Mouse (Mus musculus) embryonic facial prominence, embryonic 15.5 days (tissue): Measurements from ENCODE around the gene Mmgt1. TPM values are rescaled to one million over a fixed set of nuclear protein-coding genes. Genes with fewer than 3 reads are reported as not detected.

ENCODE experiments used
- ATAC-seq: fragments of 200-750 bp; cut with Nextera tagmentation; 2 replicates; pipeline ENCODE4 v1.8.0; 2017; ENCODE audit warnings: low read depth, moderate TSS enrichment; ENCODE audit not compliant: insufficient number of reproducible peaks, low FRiP score, low TSS enrichment
- H3K27ac ChIP-seq: fragments of 300-500 bp; sonication (generic); replicated peaks from 2 replicates; pipeline ENCODE4 v1.5.1; 2015; ENCODE audit warnings: mild to moderate bottlenecking, inconsistent platforms
- H3K27me3 ChIP-seq: fragments of 300-500 bp; sonication (generic); 2 replicates; pipeline ENCODE4 v1.6.1; 2015; ENCODE audit warnings: inconsistent platforms
- H3K36me3 ChIP-seq: fragments of 300-500 bp; sonication (generic); 2 replicates; pipeline ENCODE4 v1.6.1; 2015; ENCODE audit warnings: mild to moderate bottlenecking, inconsistent platforms
- H3K4me1 ChIP-seq: fragments of 300-500 bp; sonication (generic); 2 replicates; pipeline ENCODE4 v1.6.1; 2015; ENCODE audit warnings: inconsistent platforms
- H3K4me2 ChIP-seq: fragments of 300-500 bp; sonication (generic); replicated peaks from 2 replicates; pipeline ENCODE4 v1.6.1; 2015; ENCODE audit warnings: mild to moderate bottlenecking, inconsistent platforms
- H3K4me3 ChIP-seq: fragments of 300-500 bp; sonication (generic); replicated peaks from 2 replicates; pipeline ENCODE4 v1.5.1; 2015; ENCODE audit warnings: mild to moderate bottlenecking, inconsistent platforms
- H3K9ac ChIP-seq: fragments of 300-500 bp; sonication (generic); 2 replicates; pipeline ENCODE4 v1.6.1; 2015; ENCODE audit warnings: inconsistent platforms
- H3K9me3 ChIP-seq: fragments of 300-500 bp; sonication (generic); replicated peaks from 2 replicates; pipeline ENCODE4 v1.6.1; 2016; ENCODE audit warnings: inconsistent platforms
- WGBS: fragments of 180-500 bp; shearing (Covaris S2); methylation state at CpG from one replicate; pipeline ENCODE4 v1.1.7; 2015; 5-methylcytosine and 5-hydroxymethylcytosine counted together
- microRNA-seq: library from miRNA; unstranded; fragments of <30 nt; microRNA quantifications from one replicate; pipeline ENCODE4, GENCODE M21; 2016; ENCODE audit warnings: borderline number of aligned reads
- polyA plus RNA-seq: library from polyadenylated mRNA; unstranded; fragments of >200 nt; fragmentation: Nextera tagmentation; extraction: Ambion mirVana; gene quantifications from 2 replicates; pipeline ENCODE4 v1.2.1, GENCODE M21; 2015

Mmgt1 gene
- polyA plus RNA-seq, 1 experiment from 2014 or later: 24.6 TPM

DNA sequence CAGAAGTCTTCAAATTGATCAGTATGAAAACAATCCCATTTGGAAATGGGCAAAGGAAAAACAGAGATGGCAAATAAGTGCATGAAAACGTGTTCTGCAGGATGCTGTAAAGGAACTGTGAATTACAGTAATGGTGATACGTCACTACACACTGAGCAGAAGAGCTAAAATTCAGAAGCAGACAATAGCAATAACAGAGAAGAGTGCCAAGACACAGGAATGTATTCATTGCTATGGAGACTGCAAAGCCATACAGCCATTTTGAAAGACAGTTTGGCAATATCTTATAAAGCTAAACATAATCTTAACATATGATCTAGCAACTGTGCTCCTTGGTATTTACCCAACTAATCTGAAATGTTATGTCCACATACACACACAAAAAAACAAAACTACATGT is 19.7 kb downstream of the Mmgt1 start:
- Histone ChIP-seq H3K4me3 (no peak overlapping the region), H3K4me1 (no peaks in the 10 kb centered on the region), H3K9ac (no peak overlapping the region), H3K9me3 (no peaks in the 10 kb centered on the region), H3K4me2 (no peak overlapping the region), H3K27me3 (no peaks in the 10 kb centered on the region), H3K27ac (no peak overlapping the region), H3K36me3 (no peaks in the 10 kb centered on the region)
- 77% methylated on average over 2 of the region's 2 CpGs for WGBS
- no peak for ATAC-seq

GRCm38 (mm10) chrX:56572465-56572864 is 25.4 kb downstream of the Mmgt1 start:
- no peak overlapping the region for H3K27ac ChIP-seq
- H3K9ac ChIP-seq: no peak overlapping the region
- 19% methylated on average over 6 of the region's 6 CpGs for WGBS
- ATAC-seq: no peak
- no peaks in the 10 kb centered on the region for H3K36me3 ChIP-seq
- no peaks in the 10 kb centered on the region for H3K4me1 ChIP-seq
- no peak overlapping the region for H3K4me3 ChIP-seq
- H3K4me2 ChIP-seq: no peak overlapping the region
- H3K9me3 ChIP-seq: no peaks in the 10 kb centered on the region
- no peaks in the 10 kb centered on the region for H3K27me3 ChIP-seq

- ATAC-seq: no peak
- H3K36me3 ChIP-seq: no peaks in the 10 kb centered on the region
- no peak overlapping the region for H3K27ac ChIP-seq
- H3K27me3 ChIP-seq: no peaks in the 10 kb centered on the region
- 78% methylated on average over 3 of the region's 3 CpGs for WGBS
- no peak overlapping the region for H3K9ac ChIP-seq
- H3K4me1 ChIP-seq: no peaks in the 10 kb centered on the region
- no peak overlapping the region for H3K4me2 ChIP-seq
- no peaks in the 10 kb centered on the region for H3K9me3 ChIP-seq
- H3K4me3 ChIP-seq: no peak overlapping the region
These were observed 44.3 kb downstream of the Mmgt1 start for GRCm38 (mm10) chrX:56553584-56553983.

GRCm38 (mm10) chrX:56549506-56549905 is 48.4 kb downstream of the Mmgt1 start, which contains the start of gene Gm648:
Gm648 (minus strand) TSS chrX:56549606.
- no peak within 1 kb of the TSS for H3K9ac ChIP-seq
- H3K4me3 ChIP-seq: no peak within 1 kb of the TSS
- H3K36me3 ChIP-seq: no peaks in the 10 kb centered on the region
- ATAC-seq: no peak
- no peaks in the 10 kb centered on the region for H3K27me3 ChIP-seq
- H3K27ac ChIP-seq: no peak within 1 kb of the TSS
- H3K4me1 ChIP-seq: no peaks in the 10 kb centered on the region
- 75% methylated on average over 7 of the region's 7 CpGs for WGBS
- H3K4me2 ChIP-seq: no peak within 1 kb of the TSS
- H3K9me3 ChIP-seq: no peaks in the 10 kb centered on the region

- Histone ChIP-seq H3K4me1 (no peaks in the 10 kb centered on the region), H3K36me3 (no peaks in the 10 kb centered on the region), H3K4me2 (no peak overlapping the region), H3K4me3 (no peak overlapping the region), H3K9ac (no peak overlapping the region), H3K9me3 (no peaks in the 10 kb centered on the region), H3K27me3 (no peaks in the 10 kb centered on the region), H3K27ac (no peak overlapping the region)
- no peak for ATAC-seq
- WGBS: 60% methylated on average over 4 of the region's 4 CpGs
These were observed 60.7 kb downstream of the Mmgt1 start for GRCm38 (mm10) chrX:56537162-56537561.

Small RNA genes within 50 kb of the gene (microRNA-seq; reads per million reads assigned to microRNA genes)
- gene Mir5116: not detected

Other genes with a start within 250 kb of the Mmgt1 start
- 4.6 and 4.8 TPM in 2 replicates for gene Smim10l2a, start 223.5 kb downstream of the Mmgt1 start, polyA plus RNA-seq
- gene Gm2174, start 150.1 kb downstream of the Mmgt1 start, polyA plus RNA-seq: 2.5 and 2.6 TPM in 2 replicates
- gene Ints6l, start 143.2 kb downstream of the Mmgt1 start, polyA plus RNA-seq: 30.1 and 30.8 TPM in 2 replicates
- gene Gm10477, start 73.3 kb downstream of the Mmgt1 start, polyA plus RNA-seq: not detected in 2 replicates
- gene Gm648, start 48.5 kb downstream of the Mmgt1 start, polyA plus RNA-seq: 0.21 TPM in 1 of 2 replicates, not detected in the other
- 14.8 and 15.5 TPM in 2 replicates for gene Slc9a6, start 11.7 kb upstream of the Mmgt1 start, polyA plus RNA-seq
- gene Fhl1, start 133.7 kb upstream of the Mmgt1 start, polyA plus RNA-seq: 166 and 190 TPM in 2 replicates
- 3.3 and 3.8 TPM in 2 replicates for gene Map7d3, start 224.3 kb upstream of the Mmgt1 start, polyA plus RNA-seq